Comparison of ENCODE assay signal across 29 mouse cellular contexts in the genomic region with DNA sequence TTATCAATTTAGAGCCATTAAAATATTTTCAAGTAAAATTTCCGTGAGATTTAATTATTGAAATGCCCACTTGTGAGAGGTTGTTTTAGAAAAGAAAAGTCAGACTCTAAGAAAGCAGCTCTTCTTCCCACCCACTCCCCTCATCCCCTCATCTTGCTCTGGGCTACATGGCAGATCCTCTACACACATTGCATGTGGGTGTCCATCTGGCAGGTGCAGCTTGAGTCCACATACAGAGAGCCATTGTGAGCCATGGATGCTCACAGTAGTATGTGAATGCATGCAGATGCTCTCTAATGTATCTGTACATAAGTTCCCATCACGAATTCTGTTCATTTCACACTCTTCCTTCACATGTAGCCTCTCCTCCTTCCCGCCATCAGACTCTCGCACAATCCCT.
"Had no signal": no experiment of that assay in that cellular context is flagged by ENCODE, and none has a peak within 500 bp of the region (broad histone marks: within the 10 kb centered on the region; RNA-seq: fewer than 3 reads in every experiment).

No protein-coding gene starts in this region.

- H3K9me3 ChIP-seq: embryonic facial prominence, embryonic 10.5 days; embryonic facial prominence, embryonic 12.5 days; embryonic facial prominence, embryonic 13.5 days; embryonic facial prominence, embryonic 15.5 days; forebrain, embryonic 10.5 days; forebrain, embryonic 12.5 days; forebrain, embryonic 13.5 days; forebrain, embryonic 15.5 days had no signal

- DNase-seq: cerebellum, adult 2 months; cerebellum, adult 8-10 months; cerebellum, adult 9-10 months; cerebellum, adult 9-11 months; cerebellum, postnatal 10 days; cerebellum, postnatal 14 days; cerebellum, postnatal 25 days; cerebellum, postnatal 36 days; embryo, embryonic 11 days; forebrain, postnatal 0 days; gastrocnemius, adult 2 months; gastrocnemius, postnatal 10 days; gastrocnemius, postnatal 14 days; gastrocnemius, postnatal 25 days; gastrocnemius, postnatal 36 days; heart, adult 11 months; heart, adult 18-20 months; heart, adult 2 months had no signal

- H3K36me3 ChIP-seq: embryonic facial prominence, embryonic 10.5 days; embryonic facial prominence, embryonic 12.5 days; embryonic facial prominence, embryonic 13.5 days; embryonic facial prominence, embryonic 15.5 days; forebrain, embryonic 10.5 days; forebrain, embryonic 12.5 days; forebrain, embryonic 15.5 days had no signal

- H3K4me3 ChIP-seq: embryonic facial prominence, embryonic 10.5 days; embryonic facial prominence, embryonic 12.5 days; embryonic facial prominence, embryonic 13.5 days; embryonic facial prominence, embryonic 15.5 days; erythroblast, embryonic 14.5 days; forebrain, embryonic 10.5 days; forebrain, embryonic 12.5 days; forebrain, embryonic 13.5 days; forebrain, embryonic 15.5 days; gastrocnemius, adult 2 months; heart, adult 2 months had no signal

- H3K4me1 ChIP-seq: embryonic facial prominence, embryonic 10.5 days; embryonic facial prominence, embryonic 12.5 days; embryonic facial prominence, embryonic 15.5 days; forebrain, embryonic 10.5 days; forebrain, embryonic 12.5 days; forebrain, embryonic 13.5 days; forebrain, embryonic 15.5 days had no signal

- ATAC-seq: forebrain, embryonic 13.5 days; forebrain, embryonic 14.5 days; forebrain, embryonic 15.5 days; forebrain, embryonic 16.5 days; forebrain, postnatal 0 days had no signal

- H3K27ac ChIP-seq: embryonic facial prominence, embryonic 10.5 days; embryonic facial prominence, embryonic 12.5 days; embryonic facial prominence, embryonic 13.5 days; embryonic facial prominence, embryonic 15.5 days; forebrain, embryonic 10.5 days; forebrain, embryonic 12.5 days; forebrain, embryonic 13.5 days; forebrain, embryonic 15.5 days; gastrocnemius, adult 2 months; heart, adult 2 months had no signal

- H3K27me3 ChIP-seq: embryonic facial prominence, embryonic 12.5 days; embryonic facial prominence, embryonic 13.5 days; embryonic facial prominence, embryonic 15.5 days; forebrain, embryonic 12.5 days; forebrain, embryonic 13.5 days; forebrain, embryonic 15.5 days had no signal
